Mouse (Mus musculus) cortical plate, adult 2 months (tissue): ENCODE data around the gene Pltp.

Experiments used
- CTCF ChIP-seq: fragments of 200-500 bp; IDR thresholded peaks from 2 replicates; pipeline ENCODE4 v1.5.1; 2011; ENCODE audit warnings: mild to moderate bottlenecking, control low read depth, low read length; ENCODE audit not compliant: insufficient read depth; ENCODE audit errors: extremely low read depth
- POLR2A ChIP-seq: fragments of 200-500 bp; IDR thresholded peaks from 2 replicates; pipeline ENCODE4 v1.6.1; 2011; ENCODE audit warnings: mild to moderate bottlenecking, low read length, control low read depth; ENCODE audit not compliant: insufficient read depth; ENCODE audit errors: extremely low read depth

GRCm38 (mm10) chr2:164827146-164827850 lies 30.2 kb downstream of the Pltp start:
- no peak for TF ChIP-seq CTCF
- no peak for TF ChIP-seq POLR2A
